Mouse (Mus musculus): ENCODE data around the gene Col23a1. TPM values are rescaled to one million over a fixed set of nuclear protein-coding genes. Genes with fewer than 3 reads are reported as not detected.

The Col23a1 gene
- total RNA-seq, 2 experiments from 2014 or later = 11.1 TPM

Other genes with a start within 250 kb of the Col23a1 start
- gene Olfr1375, start 241.8 kb upstream of the Col23a1 start, total RNA-seq (2021) = not detected
- gene Zfp354a, start 230.7 kb upstream of the Col23a1 start, total RNA-seq (2021) = 10 to 100 TPM; 11.1 to 11.2 TPM
- not detected for gene Gm12569, start 69.4 kb upstream of the Col23a1 start, total RNA-seq (2021)
- 10 to 100 TPM; 89.0 to 93.2 TPM for gene Clk4, start 28.2 kb upstream of the Col23a1 start, total RNA-seq (2021)
- gene BC049762, start 26.9 kb upstream of the Col23a1 start, total RNA-seq (2021) = not detected

All from left cerebral cortex, postnatal 4 days (tissue).